Mouse (Mus musculus): ENCODE measurements around the gene Tvp23a.

The Tvp23a gene

GRCm38 (mm10) chr16:10452445-10452896, 5.3 kb upstream of the Tvp23a start:
- DNase-seq, result peak; percentile 89

GRCm38 (mm10) chr16:10451906-10452305, 4.7 kb upstream of the Tvp23a start:
- DNase-seq, result no peak

GRCm38 (mm10) chr16:10448931-10449330, 1.8 kb upstream of the Tvp23a start:
- peak; percentile 63 for DNase-seq

- no peak for DNase-seq
These were observed 619 bp upstream of the Tvp23a start for GRCm38 (mm10) chr16:10447781-10448180.

- no peak for DNase-seq
These were observed 444 bp downstream of the Tvp23a start for GRCm38 (mm10) chr16:10446573-10447263.

- no peak for DNase-seq
These were observed 3.4 kb downstream of the Tvp23a start for GRCm38 (mm10) chr16:10443723-10444122.

- DNase-seq, result no peak
These were observed 5.4 kb downstream of the Tvp23a start for GRCm38 (mm10) chr16:10441761-10442160.

GRCm38 (mm10) chr16:10441328-10441727, 5.8 kb downstream of the Tvp23a start:
- no peak for DNase-seq

- no peak for DNase-seq
These were observed 9.1 kb downstream of the Tvp23a start for GRCm38 (mm10) chr16:10438055-10438454.

- peak; percentile 62 for DNase-seq
These were observed 11.0 kb downstream of the Tvp23a start for GRCm38 (mm10) chr16:10436166-10436565.

- DNase-seq, result no peak
These were observed 13.8 kb downstream of the Tvp23a start for GRCm38 (mm10) chr16:10433344-10433743.

- DNase-seq, result no peak
These were observed 14.8 kb downstream of the Tvp23a start for GRCm38 (mm10) chr16:10432387-10432786.

- no peak for DNase-seq
These were observed 15.3 kb downstream of the Tvp23a start for GRCm38 (mm10) chr16:10431911-10432310.

- no peak for DNase-seq
These were observed 26.6 kb downstream of the Tvp23a start for GRCm38 (mm10) chr16:10420447-10421054.

- no peak for DNase-seq
These were observed 29.4 kb downstream of the Tvp23a start for GRCm38 (mm10) chr16:10417723-10418259.

GRCm38 (mm10) chr16:10416866-10417265, 30.3 kb downstream of the Tvp23a start:
- DNase-seq, result no peak

- peak; percentile 51 for DNase-seq
These were observed 31.2 kb downstream of the Tvp23a start for GRCm38 (mm10) chr16:10415976-10416375.

GRCm38 (mm10) chr16:10411764-10412746, 35.1 kb downstream of the Tvp23a start, which contains the start of gene Nubp1:
Gene Nubp1 (plus strand): TSS chr16:10411948.
- peak; percentile 95 for DNase-seq

- peak; percentile 66 for DNase-seq
These were observed 48.0 kb downstream of the Tvp23a start for GRCm38 (mm10) chr16:10399160-10399559.

- DNase-seq, result no peak
These were observed 48.4 kb downstream of the Tvp23a start for GRCm38 (mm10) chr16:10398755-10399154.

- peak; percentile 72 for DNase-seq
These were observed 52.2 kb downstream of the Tvp23a start, which contains the start of gene Tekt5 for GRCm38 (mm10) chr16:10394699-10395540. Gene Tekt5 (minus strand): TSS chr16:10395490.

GRCm38 (mm10) chr16:10392587-10392986, 54.6 kb downstream of the Tvp23a start:
- DNase-seq, result no peak

Measured in kidney, adult 11 months (tissue).